Mouse (Mus musculus) layer of hippocampus, adult 11-12 months (tissue): ENCODE results near the gene Mrgpre.

Experiments used
- DNase-seq: peaks from one replicate; pipeline ENCODE4 v3.0.0; 2022; ENCODE audit warnings: low spot score

Gene Mrgpre

DNA sequence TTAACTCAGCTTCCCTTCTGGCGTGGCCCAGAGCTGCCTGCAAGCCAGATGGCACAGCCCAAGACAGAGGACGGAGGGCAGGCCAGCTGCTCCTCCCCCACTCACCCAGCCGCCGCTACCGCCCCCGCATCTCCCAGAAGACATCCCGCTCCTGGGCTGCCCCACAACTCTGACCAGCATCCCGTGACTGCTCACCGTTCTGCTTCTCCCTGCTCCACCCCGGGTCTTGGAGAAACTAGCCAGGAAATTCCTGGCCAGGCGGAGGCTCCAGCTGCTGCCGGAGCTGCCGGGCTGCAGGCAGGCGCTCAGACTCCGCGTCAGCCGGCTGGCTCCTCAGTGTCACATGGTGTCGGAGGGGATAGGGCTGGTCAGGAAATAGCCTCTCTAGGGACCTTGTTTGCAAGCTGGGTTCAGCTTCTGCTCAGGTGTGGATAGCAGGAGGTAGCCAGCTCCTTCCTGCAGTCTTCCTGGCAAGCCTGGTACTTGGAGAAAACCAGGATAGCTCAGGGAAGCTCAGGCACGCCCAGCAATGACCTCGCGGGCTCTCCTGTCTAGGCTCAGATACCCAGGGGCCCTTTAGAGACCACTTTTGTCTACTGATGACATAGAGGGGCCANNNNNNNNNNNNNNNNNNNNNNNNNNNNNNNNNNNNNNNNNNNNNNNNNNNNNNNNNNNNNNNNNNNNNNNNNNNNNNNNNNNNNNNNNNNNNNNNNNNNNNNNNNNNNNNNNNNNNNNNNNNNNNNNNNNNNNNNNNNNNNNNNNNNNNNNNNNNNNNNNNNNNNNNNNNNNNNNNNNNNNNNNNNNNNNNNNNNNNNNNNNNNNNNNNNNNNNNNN, at the start of gene Mrgpre:
TSS of gene Mrgpre (minus strand) at position 505 of the 834 bp plus-strand sequence.
- peak; percentile 65 for DNase-seq

DNA sequence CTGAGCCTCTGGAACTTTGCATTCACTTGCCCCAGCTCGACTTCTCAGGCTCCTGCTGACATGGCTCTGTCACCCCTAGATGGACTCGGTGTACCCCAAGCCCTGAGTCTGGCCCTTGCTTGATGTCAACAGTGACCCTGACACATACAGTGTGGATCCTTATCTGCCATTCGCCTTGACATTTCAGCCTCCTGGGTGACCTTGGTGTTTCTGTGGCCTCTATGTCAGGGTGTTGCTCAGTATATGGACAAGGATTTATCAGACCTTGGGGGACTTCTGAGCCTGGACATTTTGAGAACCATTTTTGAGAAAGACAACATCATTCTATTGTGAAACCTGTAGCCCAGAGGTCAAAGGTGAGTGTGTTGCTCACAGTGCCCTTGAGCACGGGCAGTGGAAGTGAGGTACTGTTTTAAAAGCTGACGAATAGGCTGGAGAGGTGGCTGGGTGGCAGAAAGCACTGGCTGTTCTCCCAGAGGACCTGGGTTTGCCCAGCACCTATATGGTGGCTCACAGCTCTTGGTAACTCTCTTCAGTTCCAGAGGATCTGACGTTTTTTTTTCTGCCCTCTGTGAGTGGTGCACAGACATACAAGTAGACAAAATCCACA, 49.4 kb upstream of the Mrgpre start:
- DNase-seq: no peak

DNA sequence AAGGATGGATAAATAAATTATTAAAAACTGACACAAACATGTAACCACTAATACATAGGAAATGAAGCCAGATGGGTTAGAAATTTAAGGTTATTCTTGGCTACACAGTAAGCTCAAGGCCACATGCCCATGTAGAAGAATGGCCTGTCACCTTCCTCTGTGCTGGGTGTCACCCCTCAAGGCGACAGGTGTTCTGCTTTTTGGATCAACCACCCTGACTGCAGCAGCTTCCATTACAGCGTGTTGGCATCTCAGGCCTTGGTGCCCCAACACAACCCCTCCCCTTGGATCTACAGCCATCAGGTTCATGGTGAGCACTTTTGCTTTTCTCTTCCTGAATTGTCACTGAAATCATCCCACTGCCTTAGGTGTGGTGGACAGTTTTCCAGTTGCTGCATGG, 48.3 kb upstream of the Mrgpre start:
- no peak for DNase-seq

DNA sequence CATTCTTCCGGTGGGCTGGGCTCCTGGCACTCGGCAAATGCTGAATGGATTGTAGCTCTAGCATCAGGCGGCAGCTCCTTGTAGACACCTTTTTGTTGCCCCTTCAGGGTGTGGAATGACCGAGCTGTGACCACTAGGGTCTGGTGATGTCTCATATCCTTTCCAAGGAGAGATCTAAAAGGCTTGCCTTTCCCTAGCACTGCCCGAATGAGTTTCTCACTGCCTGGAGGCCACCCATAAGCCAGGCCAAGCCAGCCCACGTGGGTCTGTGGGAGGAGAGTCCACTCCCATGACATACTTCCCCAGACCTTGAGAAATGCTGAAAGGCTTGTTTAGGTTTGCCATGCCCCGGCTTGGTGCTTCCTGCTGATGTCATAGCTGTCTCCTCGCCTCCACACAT, 47.9 kb upstream of the Mrgpre start:
- no peak for DNase-seq

DNA sequence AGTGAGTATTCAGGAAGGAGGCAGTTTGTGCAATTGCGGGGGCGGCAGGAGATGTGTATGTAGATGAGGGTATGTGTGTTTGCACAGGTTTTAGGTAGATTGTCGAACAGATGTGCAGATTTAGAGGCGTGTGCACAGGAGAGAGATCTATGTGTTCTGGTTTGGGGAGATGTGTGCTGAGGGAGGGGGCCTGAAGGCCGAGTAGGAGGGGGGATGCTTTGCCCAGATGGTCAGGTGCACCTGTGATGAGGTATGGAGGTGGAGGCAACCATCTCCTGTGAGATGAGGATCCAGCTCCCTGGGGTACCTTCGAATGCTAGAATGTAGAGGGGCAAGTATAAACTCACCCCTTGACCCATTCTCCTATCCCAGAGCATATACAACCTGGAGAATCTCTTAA, 46.1 kb upstream of the Mrgpre start:
- no peak for DNase-seq

DNA sequence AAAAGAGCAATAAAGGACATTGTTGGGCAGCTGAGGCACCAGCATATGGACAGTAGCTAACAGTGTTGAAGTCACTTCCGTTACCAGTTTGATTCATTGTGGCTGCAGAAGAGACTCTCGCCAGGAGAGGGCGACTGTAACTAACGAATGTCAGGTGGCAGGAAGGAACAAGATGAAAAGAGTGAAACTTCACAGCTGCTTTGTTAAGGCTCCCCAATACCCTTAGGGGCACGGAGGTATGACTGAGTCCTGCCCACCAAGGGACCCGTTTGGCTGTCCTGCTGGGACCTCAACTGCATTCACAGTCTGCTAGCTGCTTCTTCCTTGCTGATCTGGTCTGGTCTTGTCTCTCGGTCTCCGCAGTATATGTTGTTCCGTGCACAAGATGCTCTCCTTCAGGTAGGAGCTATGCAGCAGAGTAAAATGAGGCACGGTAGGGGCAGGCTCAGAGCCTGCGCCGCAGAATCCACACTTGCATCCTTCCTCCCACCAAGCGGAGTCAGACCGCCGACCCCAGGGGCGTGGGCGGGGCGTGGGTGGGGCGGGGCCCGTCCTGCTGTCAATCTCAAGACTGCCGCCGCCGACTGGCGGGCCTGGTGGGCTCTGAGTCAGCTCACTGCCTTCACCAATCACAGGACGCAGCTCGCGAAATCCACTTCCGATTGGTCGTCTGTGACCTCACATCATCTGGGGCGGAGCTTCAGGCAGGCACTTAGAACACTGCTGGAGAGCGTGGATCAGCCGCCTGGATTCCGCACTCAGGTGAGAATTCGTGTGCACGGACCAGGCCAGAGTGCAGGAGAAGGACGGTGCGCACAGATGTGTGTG, 45.4 kb upstream of the Mrgpre start:
- DNase-seq: peak; percentile 97

DNA sequence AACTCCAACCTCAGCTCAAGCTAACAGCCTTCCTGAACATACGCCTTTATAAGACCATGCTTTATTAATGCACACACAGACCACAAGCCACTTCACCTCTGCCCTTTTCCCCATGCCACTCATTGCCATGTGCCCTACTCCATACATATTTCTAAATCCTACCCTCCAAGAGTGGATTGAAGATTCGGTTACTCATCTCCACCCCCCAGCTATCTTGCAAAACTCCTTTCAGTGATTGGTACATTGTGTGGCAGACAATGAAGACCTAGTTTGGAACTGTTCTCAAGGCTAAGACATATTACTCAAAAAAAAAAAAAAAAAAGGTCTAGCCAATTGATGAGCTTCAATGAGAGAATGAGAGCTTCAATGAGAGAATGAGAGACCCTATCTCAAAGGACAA, 42.7 kb upstream of the Mrgpre start:
- DNase-seq: no peak

DNA sequence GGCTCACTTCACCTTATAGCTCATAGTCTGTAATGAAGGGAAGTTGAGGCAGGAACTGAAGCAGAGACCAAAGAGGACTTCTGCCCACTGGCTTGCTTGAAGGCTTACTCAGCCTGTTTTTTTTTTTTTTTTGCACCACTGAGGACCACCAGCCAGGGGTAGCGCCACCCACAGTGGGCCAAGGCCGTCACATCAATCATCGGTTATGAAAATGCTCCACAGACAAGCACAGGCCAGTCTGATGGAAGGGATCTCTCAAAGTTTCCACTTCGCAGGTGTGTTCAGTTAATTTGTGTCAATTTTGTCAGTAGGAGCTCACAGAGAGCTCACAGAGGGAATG, 38.9 kb upstream of the Mrgpre start:
- DNase-seq: no peak

DNA sequence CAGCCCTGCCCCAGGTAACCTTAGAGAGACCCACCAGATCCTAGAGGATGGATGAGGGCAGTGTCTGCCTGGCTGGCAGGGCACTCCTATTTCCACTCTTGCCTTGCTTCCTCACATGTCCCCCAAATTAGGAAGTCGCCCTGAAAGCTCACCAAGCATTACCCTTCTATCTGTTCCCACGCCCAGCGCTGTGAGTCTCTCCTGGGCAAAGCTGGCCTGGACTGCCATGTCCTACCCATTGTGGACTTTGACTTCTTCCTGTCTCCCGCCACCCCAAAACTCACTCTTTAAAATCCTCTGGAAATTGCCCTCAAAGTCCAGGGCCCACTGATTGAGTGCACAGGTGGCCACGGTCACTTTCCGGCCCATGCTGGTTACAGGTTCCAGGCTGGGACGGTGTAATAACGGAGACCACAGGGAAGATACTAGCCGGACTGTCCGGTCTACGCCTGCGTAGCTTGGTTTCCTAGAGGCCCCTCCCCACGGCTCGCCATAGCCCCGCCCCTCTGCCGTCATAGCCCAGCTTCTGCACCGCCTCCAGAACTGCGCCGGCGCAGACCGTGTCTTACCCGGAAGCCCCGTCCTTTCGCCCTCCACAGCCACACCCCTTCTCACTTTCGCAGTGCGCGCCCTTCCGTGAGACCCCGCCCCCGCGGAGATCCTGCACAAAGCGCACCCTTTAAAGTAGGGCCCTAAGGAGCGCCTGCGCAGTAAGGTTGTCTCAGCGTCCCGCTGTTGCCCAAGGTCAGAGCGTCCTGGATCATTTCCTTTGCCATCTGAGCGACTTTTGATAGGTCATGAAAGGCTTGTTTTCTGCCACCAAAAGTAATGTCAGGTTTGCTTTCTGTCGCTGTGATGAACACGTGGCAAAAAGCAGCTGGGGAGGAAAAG, 38.3 kb upstream of the Mrgpre start, which contains the start of the genes Nadsyn1 and Dhcr7:
TSS of gene Nadsyn1 (minus strand) at position 475 of the 891 bp plus-strand sequence.
TSS of gene Dhcr7 (plus strand) at position 771 of the 891 bp plus-strand sequence.
- peak; percentile 99 for DNase-seq

DNA sequence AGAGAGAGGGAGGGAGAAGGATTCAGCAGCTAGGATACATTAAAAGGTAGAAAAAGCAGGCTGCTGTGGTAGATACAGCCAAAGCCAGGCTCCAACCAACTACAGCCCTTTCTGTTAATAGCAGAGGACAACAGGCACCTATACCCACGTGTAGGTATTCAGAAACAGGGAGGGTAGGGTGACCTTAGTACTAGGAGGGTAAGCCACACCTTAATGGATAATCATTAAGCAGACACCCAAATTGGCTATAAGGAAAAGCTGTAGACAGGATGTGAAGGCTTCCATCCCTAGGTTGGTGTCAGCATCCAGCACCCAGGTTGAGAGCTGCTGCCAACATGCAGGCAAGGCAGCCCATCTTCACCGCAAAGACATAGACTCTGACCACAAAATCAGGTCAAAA, 36.9 kb upstream of the Mrgpre start:
- no peak for DNase-seq

DNA sequence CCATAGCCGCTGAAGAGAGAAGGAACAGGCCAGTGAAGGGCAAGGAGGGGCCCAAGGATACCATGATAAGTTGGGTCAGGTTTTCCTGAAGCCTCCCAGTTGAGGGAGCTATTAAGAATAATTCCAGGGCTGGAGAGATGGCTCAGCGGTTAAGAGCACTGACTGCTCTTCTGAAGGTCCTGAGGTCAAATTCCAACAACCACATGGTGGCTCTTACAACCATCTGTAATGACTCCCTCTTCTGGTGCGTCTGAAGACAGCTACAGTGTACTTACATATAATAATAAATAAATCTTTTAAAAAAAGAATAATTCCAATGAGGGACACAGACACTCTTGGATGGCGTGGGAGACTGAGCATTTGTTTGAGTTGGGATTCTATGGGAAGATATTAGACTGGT, 34.9 kb upstream of the Mrgpre start:
- DNase-seq: no peak

DNA sequence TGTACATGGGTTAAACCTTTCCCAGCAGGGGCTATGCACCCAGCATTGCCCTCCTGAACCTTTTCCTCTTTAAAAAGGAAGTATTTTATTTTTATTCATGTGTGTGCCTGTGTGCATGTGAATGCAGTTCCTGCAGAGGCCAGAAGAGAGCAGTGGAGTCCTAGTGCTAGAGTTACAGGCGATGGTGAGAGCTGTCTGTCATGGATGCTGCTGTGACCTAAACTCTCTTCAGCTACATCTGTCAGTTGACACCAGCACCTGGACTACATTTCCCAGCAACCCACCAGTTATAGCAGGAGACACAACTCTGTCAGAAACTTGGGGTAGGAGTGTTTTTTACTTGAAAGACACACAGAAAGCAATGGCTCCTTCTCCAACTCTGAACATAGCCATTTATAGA, 24.6 kb upstream of the Mrgpre start:
- no peak for DNase-seq

DNA sequence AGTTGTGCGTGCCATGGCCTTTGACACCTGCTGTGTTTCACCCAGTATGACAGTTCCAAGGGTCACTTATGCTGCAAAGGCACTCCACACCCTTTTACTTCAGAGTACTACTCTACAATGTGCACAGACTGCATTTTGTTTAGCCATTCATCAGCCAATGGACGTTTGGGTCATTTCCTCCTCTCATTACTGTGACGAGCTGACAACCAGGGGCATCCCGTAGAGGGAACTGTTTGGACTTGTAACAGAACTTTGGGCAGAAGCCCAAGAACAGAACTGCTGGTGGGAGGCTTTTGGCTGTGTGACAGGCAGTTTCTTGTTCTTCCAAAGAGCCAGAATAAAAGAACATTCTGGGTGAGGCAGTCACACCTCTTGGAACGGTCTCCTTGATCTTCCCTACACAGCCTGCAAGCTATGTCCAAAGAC, 20.9 kb upstream of the Mrgpre start:
- DNase-seq: peak; percentile 62

DNA sequence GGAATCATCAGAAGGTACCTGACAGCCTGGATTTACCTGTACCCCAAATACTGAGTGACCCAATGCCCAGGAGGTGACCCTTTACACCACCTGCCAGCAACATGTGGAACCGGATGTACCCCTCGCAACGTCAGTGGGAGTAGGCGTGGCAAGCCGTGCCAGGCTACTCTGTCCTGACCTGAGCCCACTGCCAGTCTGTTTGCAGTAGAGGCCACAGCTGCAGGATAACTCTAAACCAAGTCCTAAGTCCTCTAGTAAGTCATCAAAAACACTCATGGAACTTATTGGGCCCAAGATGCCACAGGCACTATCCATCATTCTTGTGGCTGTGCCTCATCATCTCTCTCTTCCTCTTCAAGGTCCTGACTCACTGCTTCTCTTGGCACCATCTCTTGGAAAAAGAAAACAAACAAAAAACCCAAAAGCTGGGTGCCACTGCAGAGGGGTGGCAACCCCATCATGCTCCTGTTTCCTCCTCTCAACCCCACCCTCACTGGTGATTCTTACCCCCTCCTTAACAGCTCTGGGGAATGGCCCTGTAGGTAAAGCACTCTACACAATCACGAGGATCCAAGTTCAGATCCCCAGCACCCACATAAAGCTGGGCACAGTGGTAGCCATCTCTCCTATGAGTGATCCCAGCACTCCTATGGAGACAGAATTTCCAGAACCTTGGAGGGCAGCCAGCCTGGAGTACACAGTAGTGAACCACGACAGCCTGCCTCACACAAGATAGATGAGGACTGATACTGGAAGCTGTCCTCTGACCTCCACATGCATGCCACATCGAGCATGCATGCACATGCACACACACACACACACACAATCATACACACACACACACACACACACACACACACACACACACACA, 17.1 kb upstream of the Mrgpre start:
- no peak for DNase-seq

DNA sequence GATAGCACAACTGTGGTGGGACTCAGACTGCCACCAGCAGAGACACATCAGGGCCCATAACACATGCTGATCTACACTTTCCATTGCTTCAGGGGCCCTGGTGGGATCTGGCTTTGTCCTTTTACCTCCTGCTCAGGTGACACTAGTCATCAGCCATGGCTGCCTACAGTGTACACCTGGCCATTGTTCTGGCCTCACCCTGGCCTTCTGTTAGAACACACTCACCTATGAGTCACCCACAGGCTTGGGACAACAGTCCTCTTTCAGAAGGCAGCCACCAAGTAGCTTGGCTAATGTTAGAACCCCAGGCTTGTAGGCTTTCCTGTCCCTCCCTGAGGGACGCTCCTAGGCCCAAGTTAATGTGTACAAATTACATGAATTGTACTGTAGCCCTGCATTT, 16.5 kb upstream of the Mrgpre start:
- DNase-seq: no peak

DNA sequence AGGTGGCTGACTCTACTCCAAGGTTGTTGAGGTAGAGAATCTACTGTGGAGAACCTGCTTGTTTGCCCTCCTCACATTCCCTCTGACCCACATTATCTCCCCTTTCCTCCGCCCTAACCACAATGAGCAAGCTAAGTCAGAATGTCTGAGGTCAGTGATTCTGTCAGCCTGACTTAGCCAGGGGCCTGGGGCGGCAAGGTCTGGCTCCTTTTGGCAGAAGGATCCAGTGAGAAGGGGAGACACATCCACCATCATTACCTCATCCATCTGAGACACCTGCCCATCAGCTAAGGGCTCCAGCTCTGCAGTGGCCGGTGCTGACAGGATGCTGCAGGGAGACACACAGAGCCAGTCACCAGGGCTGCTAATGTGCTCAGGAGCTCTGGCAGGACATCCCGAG, 14.5 kb upstream of the Mrgpre start:
- DNase-seq: no peak

DNA sequence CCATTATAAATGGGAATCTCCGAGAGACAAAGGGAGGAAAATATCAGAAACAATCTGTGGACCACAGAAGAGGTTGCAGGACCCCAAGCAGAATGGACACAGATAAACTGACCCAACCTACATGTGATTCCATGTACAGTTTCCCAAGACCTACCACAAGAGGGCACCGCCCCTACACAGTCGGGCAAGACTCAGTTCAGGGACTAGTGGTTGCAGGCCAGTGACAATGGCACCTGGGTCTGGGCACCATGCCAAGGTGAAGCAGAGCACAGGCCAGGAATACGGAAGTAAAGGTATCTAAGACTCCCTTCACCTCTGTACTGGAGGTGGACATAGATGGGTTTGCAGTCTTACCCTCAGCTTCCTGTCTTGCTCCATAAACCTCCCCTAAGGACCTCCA, 8.8 kb upstream of the Mrgpre start:
- DNase-seq: no peak

DNA sequence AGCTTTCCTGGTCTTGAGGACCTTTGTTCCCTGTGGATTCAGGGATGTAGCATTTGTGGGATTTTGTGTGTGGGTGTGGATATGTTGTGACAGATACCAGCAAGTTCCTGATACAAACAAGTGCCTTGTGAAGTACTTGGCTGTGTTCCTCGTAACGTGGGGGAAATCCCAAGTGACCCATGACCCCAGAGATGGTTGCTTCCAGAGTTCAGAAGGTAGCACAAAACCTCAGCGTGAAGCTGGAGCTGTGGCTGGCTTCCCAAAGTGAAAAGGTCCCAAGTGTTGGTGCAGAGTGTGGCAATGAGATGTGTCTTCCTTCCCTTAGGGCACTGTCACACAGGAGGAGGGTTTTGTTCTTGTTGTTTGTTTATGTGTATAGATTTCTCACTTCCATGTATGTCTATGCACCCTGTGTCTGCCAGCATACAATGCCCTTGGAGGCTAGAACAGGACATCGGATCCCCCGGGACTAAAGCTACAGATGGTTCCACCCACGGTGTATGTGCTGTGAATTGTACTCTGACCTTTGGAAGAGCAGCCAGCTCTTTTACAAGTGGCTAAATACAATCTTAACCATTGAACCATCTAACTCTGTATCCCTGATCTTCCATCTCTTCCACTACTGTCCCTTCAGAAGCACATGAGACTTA, 8.2 kb upstream of the Mrgpre start:
- no peak for DNase-seq

DNA sequence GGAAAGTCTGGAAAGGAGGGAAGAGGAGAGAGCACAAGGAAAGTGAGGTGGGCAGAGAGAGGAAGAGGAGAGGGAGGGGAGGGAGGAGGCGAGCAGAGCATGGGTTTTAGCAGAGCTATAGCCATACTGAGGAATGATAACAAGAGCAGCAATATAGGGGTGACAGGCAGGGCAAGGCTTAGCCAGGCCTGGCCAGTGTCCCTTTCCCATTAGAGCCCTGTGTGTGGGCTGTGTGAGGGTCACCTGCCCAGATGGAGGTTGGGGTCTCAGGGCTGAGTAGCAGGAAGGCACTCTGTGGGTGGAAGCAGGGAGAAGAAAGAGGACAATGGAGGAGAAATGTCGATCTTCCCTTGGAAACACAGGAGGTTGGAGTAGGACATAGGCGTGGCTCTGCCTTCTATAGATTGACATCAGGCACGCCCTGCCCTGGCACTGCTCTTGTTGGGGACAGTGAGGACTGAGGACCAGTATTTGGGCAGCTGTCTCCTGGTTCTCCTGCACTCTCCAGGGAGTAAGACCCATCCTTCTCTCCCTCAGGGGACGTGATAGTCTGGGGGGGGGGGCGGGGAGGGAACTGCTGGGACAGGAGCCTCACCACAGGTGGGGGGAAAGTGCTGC, 813 bp downstream of the Mrgpre start:
- DNase-seq: no peak

DNA sequence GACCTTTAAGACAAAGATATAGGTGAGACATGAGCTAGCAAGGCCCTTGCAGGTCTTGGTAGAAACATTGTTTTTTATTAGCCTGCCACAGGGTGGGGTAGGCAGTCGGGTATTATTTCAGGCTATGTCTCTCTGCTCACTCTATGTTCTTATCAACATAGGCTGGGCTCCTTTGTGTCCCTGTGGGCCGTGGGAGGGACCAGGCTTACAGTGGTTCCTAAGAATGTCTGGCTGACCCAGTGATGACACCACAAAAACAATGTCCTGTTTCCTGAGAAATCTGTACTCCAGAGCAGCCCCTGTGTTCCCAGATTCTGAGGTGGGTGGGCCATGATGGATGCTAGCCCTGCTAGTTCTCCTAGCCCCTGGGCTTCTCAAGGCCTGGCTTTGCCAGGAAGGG, 6.9 kb downstream of the Mrgpre start:
- no peak for DNase-seq
